In the genomic region with DNA sequence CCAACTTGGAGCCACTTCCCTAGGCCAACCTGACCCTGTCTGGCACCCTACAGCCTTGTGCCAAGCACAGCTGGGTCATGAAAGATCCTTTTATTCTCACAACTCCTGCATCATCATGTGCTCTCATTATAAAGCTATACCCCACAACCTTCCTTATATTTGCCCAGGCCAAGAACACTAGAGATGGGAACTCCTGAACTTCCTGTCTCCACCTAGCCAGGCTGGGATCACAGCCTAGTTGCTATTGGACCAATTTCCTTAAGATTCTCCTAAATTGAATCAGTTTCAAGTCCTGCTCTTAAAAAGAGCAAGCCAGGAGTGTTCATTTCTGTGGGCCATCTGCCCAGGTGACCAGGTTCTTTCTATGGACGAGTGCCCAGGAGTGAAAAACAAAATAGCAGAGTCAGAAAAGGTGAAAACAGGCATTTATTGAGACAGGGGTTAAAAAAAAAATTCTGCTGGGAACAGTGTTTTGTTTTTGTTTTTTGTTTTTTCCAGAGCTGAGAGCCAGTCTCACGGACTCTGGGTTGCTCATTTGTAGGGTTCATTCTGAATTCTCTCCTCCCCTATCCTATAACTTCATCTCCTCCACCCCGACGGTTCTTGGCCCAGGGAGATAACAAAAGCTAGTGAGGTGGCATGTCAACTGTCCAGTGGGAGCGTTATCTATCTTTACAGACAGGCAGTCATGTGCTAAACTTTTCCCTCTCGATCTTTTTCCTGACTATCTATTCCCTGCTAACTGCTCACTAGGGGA, we compare ENCODE assay signal across 8 mouse cellular contexts. TPM values are rescaled to one million over a fixed set of nuclear protein-coding genes. Genes with fewer than 3 reads are reported as not detected.
DNase-seq lines count a peak whose midpoint lies in the region; ATAC-seq lines count a peak whose summit lies in the region.

No protein-coding gene starts in this region.

- H3K9me3 ChIP-seq in neural tube, embryonic 11.5 days (ENCODE audit: control insufficient read depth, low read length), result no peaks in the 10 kb centered on the region
- no peaks in the 10 kb centered on the region for H3K9me3 ChIP-seq in embryonic facial prominence, embryonic 10.5 days
- no peaks in the 10 kb centered on the region for H3K9me3 ChIP-seq in hindbrain, embryonic 14.5 days (ENCODE audit: control insufficient read depth, low read length)
- H3K9me3 ChIP-seq in midbrain, embryonic 11.5 days (ENCODE audit: control insufficient read depth, low read length), result no peaks in the 10 kb centered on the region

- H3K4me1 ChIP-seq in neural tube, embryonic 11.5 days (ENCODE audit: control insufficient read depth, insufficient read depth, low read length), result peaks cover 12% of the 10 kb centered on the region; the same call in 1 of the 2 replicates
- peaks cover 27% of the 10 kb centered on the region for H3K4me1 ChIP-seq in embryonic facial prominence, embryonic 10.5 days
- peaks cover 22% of the 10 kb centered on the region for H3K4me1 ChIP-seq in hindbrain, embryonic 14.5 days (replicated peaks; ENCODE audit: control insufficient read depth, insufficient read depth, low read length)
- H3K4me1 ChIP-seq in midbrain, embryonic 11.5 days (ENCODE audit: control insufficient read depth, insufficient read depth, low read length), result peaks cover 15% of the 10 kb centered on the region

- H3K36me3 ChIP-seq in neural tube, embryonic 11.5 days (ENCODE audit: control insufficient read depth, insufficient read depth, low read length), result no peaks in the 10 kb centered on the region
- H3K36me3 ChIP-seq in embryonic facial prominence, embryonic 10.5 days (replicated peaks), result no peaks in the 10 kb centered on the region
- H3K36me3 ChIP-seq in hindbrain, embryonic 14.5 days (replicated peaks; ENCODE audit: control insufficient read depth, insufficient read depth), result no peaks in the 10 kb centered on the region
- no peaks in the 10 kb centered on the region for H3K36me3 ChIP-seq in midbrain, embryonic 11.5 days (ENCODE audit: control insufficient read depth, insufficient read depth, low read length)

- ATAC-seq in neural tube, embryonic 11.5 days (ENCODE audit: insufficient read depth, low FRiP score, low TSS enrichment), result 0 out of 2 replicates have a peak, but pooled peaks have one; percentile 2
- ATAC-seq in hindbrain, embryonic 14.5 days (ENCODE audit: low FRiP score), result 0 out of 2 replicates have a peak, but pooled peaks have one; percentile 6
- ATAC-seq in midbrain, embryonic 11.5 days (ENCODE audit: low FRiP score), result peak; percentile 20

- WGBS in neural tube, embryonic 11.5 days, result 21% methylated on average over 6 of the region's 6 CpGs
- WGBS in embryonic facial prominence, embryonic 10.5 days, result 15% methylated on average over 6 of the region's 6 CpGs
- 18% methylated on average over 6 of the region's 6 CpGs for WGBS in hindbrain, embryonic 14.5 days
- 16% methylated on average over 6 of the region's 6 CpGs for WGBS in midbrain, embryonic 11.5 days

- H3K9ac ChIP-seq in neural tube, embryonic 11.5 days (ENCODE audit: low read length), result peak overlapping the region; percentile 84
- peak overlapping the region; percentile 93 for H3K9ac ChIP-seq in hindbrain, embryonic 14.5 days
- H3K9ac ChIP-seq in midbrain, embryonic 11.5 days (ENCODE audit: low read length), result peak overlapping the region; percentile 89

- no peaks in the 10 kb centered on the region for H3K27me3 ChIP-seq in neural tube, embryonic 11.5 days (ENCODE audit: control insufficient read depth, insufficient read depth, low read length)
- H3K27me3 ChIP-seq in embryonic facial prominence, embryonic 10.5 days (replicated peaks; ENCODE audit: low read depth, poor library complexity, severe bottlenecking), result no peaks in the 10 kb centered on the region
- no peaks in the 10 kb centered on the region for H3K27me3 ChIP-seq in hindbrain, embryonic 14.5 days (ENCODE audit: control insufficient read depth, insufficient read depth, low read length)
- no peaks in the 10 kb centered on the region for H3K27me3 ChIP-seq in midbrain, embryonic 11.5 days (ENCODE audit: control insufficient read depth, insufficient read depth, low read length)

- peak overlapping the region; percentile 88 for H3K4me3 ChIP-seq in neural tube, embryonic 11.5 days (ENCODE audit: low read depth, low read length)
- H3K4me3 ChIP-seq in embryonic facial prominence, embryonic 10.5 days, result peak overlapping the region; percentile 96
- H3K4me3 ChIP-seq in hindbrain, embryonic 14.5 days (replicated peaks; ENCODE audit: low read length), result peak overlapping the region; percentile 91
- H3K4me3 ChIP-seq in midbrain, embryonic 11.5 days (ENCODE audit: low read depth, low read length), result peak overlapping the region; percentile 90

- H3K27ac ChIP-seq in neural tube, embryonic 11.5 days (ENCODE audit: low read depth, low read length), result peak overlapping the region; percentile 64; the same call in 1 of the 2 replicates
- peak overlapping the region; percentile 91 for H3K27ac ChIP-seq in embryonic facial prominence, embryonic 10.5 days (replicated peaks)
- H3K27ac ChIP-seq in hindbrain, embryonic 14.5 days, result peak overlapping the region; percentile 76
- H3K27ac ChIP-seq in midbrain, embryonic 11.5 days (ENCODE audit: low read depth, low read length), result peak overlapping the region; percentile 60; the same call in 1 of the 2 replicates

- H3K4me2 ChIP-seq in neural tube, embryonic 11.5 days (ENCODE audit: low read depth), result peak overlapping the region; percentile 80
- peak overlapping the region; percentile 92 for H3K4me2 ChIP-seq in hindbrain, embryonic 14.5 days (replicated peaks)
- peak overlapping the region; percentile 81 for H3K4me2 ChIP-seq in midbrain, embryonic 11.5 days

- no peak for DNase-seq in neural tube, embryonic 11.5 days (ENCODE audit: low spot score)
- no peak for DNase-seq in neural tube, embryonic 10.5 days (ENCODE audit: extremely low spot score, low spot score)
- no peak for DNase-seq in embryonic facial prominence, embryonic 10.5 days (ENCODE audit: low spot score)
- DNase-seq in hindbrain, embryonic 14.5 days (ENCODE audit: low spot score), result no peak
- no peak for DNase-seq in midbrain, embryonic 11.5 days (ENCODE audit: low spot score, missing footprints)
- no peak for DNase-seq in left cerebral cortex, adult 18-20 months (ENCODE audit: low spot score in 2 of 2)
- no peak for DNase-seq in adrenal gland, adult 18-20 months (ENCODE audit: low spot score in 2 of 2)
- DNase-seq in thymus, postnatal 10 days (ENCODE audit: low spot score in 2 of 2), result no peak

RNA-seq across cellular contexts. Expression of a gene that starts 0.8 kb away (rescaled TPM):
- 25.4 and 27.8 TPM in 2 replicates for polyA plus RNA-seq in neural tube, embryonic 11.5 days (2014; fragmentation: Nextera tagmentation; extraction: Ambion mirVana)
- 26.2 and 27.2 TPM in 2 replicates for polyA plus RNA-seq in embryonic facial prominence, embryonic 10.5 days (2016; fragmentation: Nextera tagmentation; extraction: Ambion mirVana)
- 35.7 and 40.3 TPM in 2 replicates for polyA plus RNA-seq in hindbrain, embryonic 14.5 days (2014; fragmentation: Nextera tagmentation; extraction: Ambion mirVana)
- 24.2 and 30.1 TPM in 2 replicates for polyA plus RNA-seq in midbrain, embryonic 11.5 days (2014; fragmentation: Nextera tagmentation; extraction: Ambion mirVana)
- total RNA-seq in left cerebral cortex, adult 18-20 months (2021), result 10 to 100 TPM; 64.5 to 71.3 TPM
- total RNA-seq in adrenal gland, adult 18-20 months (2021), result 10 to 100 TPM; 34.7 to 58.1 TPM

RNA-seq across cellular contexts. Expression of a gene that starts 26.2 kb away (rescaled TPM):
- polyA plus RNA-seq in neural tube, embryonic 11.5 days (2014; fragmentation: Nextera tagmentation; extraction: Ambion mirVana), result 7.2 and 8.3 TPM in 2 replicates
- 4.7 and 5.1 TPM in 2 replicates for polyA plus RNA-seq in embryonic facial prominence, embryonic 10.5 days (2016; fragmentation: Nextera tagmentation; extraction: Ambion mirVana)
- 15.3 and 18.1 TPM in 2 replicates for polyA plus RNA-seq in hindbrain, embryonic 14.5 days (2014; fragmentation: Nextera tagmentation; extraction: Ambion mirVana)
- 5.3 and 7.0 TPM in 2 replicates for polyA plus RNA-seq in midbrain, embryonic 11.5 days (2014; fragmentation: Nextera tagmentation; extraction: Ambion mirVana)
- total RNA-seq in left cerebral cortex, adult 18-20 months (2021), result 10 to 100 TPM; 14.3 to 14.7 TPM
- 10 to 100 TPM in 1 of 2 experiments, 1 to 10 TPM in 1; 9.7 to 10.3 TPM for total RNA-seq in adrenal gland, adult 18-20 months (2021)

RNA-seq across cellular contexts. Expression of a gene that starts 46.0 kb away (rescaled TPM):
- polyA plus RNA-seq in neural tube, embryonic 11.5 days (2014; fragmentation: Nextera tagmentation; extraction: Ambion mirVana), result 32.0 and 35.8 TPM in 2 replicates
- 37.7 and 39.1 TPM in 2 replicates for polyA plus RNA-seq in embryonic facial prominence, embryonic 10.5 days (2016; fragmentation: Nextera tagmentation; extraction: Ambion mirVana)
- polyA plus RNA-seq in hindbrain, embryonic 14.5 days (2014; fragmentation: Nextera tagmentation; extraction: Ambion mirVana), result 31.3 and 36.5 TPM in 2 replicates
- polyA plus RNA-seq in midbrain, embryonic 11.5 days (2014; fragmentation: Nextera tagmentation; extraction: Ambion mirVana), result 30.3 and 35.7 TPM in 2 replicates
- 10 to 100 TPM; 43.8 to 48.4 TPM for total RNA-seq in left cerebral cortex, adult 18-20 months (2021)
- total RNA-seq in adrenal gland, adult 18-20 months (2021), result 10 to 100 TPM; 57.9 to 75.8 TPM
